Mouse (Mus musculus) olfactory bulb, adult 2 months (tissue): ENCODE results near the gene Col6a2.

Source experiments
- CTCF ChIP-seq: fragments of 200-500 bp; IDR thresholded peaks from 2 replicates; pipeline ENCODE4 v1.5.1; 2012; ENCODE audit warnings: low read depth, mild to moderate bottlenecking, low read length, moderate library complexity; ENCODE audit not compliant: insufficient read depth
- POLR2A ChIP-seq: fragments of 200-500 bp; IDR thresholded peaks from 2 replicates; pipeline ENCODE4 v1.6.1; 2012; ENCODE audit warnings: mild to moderate bottlenecking, low read depth, low read length, moderate library complexity; ENCODE audit not compliant: insufficient read depth

GRCm38 (mm10) chr10:76551556-76551955, 71.9 kb downstream of the Col6a2 start:
- TF ChIP-seq POLR2A (no peak), CTCF (no peak)
